Mouse (Mus musculus) macrophage (primary cell): ENCODE results near the gene Nup62. TPM values are rescaled to one million over a fixed set of nuclear protein-coding genes. Genes with fewer than 3 reads are reported as not detected.

ENCODE experiments used
- H3K27ac ChIP-seq: fragments of 350-480 bp; formaldehyde crosslinking; 2 replicates; pipeline ENCODE4 v1.9.0; 2021
- H3K36me3 ChIP-seq: fragments of 350-480 bp; formaldehyde crosslinking; 2 replicates; pipeline ENCODE4 v1.9.0; 2021; ENCODE audit errors: inconsistent target
- H3K4me3 ChIP-seq: fragments of 350-480 bp; formaldehyde crosslinking; 2 replicates; pipeline ENCODE4 v1.9.0; 2021; ENCODE audit errors: inconsistent target
- H3K79me2 ChIP-seq: fragments of 350-480 bp; formaldehyde crosslinking; 2 replicates; pipeline ENCODE4 v1.9.0; 2021; ENCODE audit errors: inconsistent target
- WGBS: methylation state at CpG from one replicate; pipeline ENCODE4 v1.1.7; 2026; ENCODE audit warnings: inconsistent platforms; ENCODE audit not compliant: missing documents; 5-methylcytosine and 5-hydroxymethylcytosine counted together
- polyA plus RNA-seq: library from polyadenylated mRNA; stranded (reverse); fragments of 250-400 nt; gene quantifications from 3 replicates; pipeline ENCODE4 v1.2.4, GENCODE M21; 2018; ENCODE audit warnings: inconsistent platforms

Nup62 gene
- polyA plus RNA-seq, 1 experiment from 2014 or later: 113 TPM

DNA sequence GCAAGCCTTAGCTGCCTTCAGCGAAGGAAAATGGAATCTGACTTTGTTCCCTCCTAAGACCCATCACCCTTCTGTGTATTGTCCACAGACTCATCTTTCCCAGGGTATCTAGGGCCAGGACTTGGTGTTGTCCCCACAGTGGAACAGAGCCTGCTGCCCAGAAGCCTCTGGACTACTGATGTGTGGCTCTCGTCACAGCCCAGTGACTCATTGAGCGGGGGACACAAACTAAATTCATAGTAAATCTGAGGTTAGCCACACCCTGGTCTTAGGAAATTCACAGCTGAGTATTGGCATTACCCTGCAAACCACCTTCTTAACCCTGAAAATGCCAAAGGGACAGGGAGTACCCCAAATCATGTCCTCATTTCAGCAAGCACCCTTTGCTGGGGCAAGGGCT lies 10.9 kb downstream of the Nup62 start:
- peaks cover 31% of the 10 kb centered on the region for H3K36me3 ChIP-seq
- H3K27ac ChIP-seq: no peak overlapping the region; the same call in 1 of the 2 replicates
- H3K79me2 ChIP-seq: peaks cover 100% of the 10 kb centered on the region
- H3K4me3 ChIP-seq: no peak overlapping the region
- WGBS: 54% methylated on average over 3 of the region's 3 CpGs

DNA sequence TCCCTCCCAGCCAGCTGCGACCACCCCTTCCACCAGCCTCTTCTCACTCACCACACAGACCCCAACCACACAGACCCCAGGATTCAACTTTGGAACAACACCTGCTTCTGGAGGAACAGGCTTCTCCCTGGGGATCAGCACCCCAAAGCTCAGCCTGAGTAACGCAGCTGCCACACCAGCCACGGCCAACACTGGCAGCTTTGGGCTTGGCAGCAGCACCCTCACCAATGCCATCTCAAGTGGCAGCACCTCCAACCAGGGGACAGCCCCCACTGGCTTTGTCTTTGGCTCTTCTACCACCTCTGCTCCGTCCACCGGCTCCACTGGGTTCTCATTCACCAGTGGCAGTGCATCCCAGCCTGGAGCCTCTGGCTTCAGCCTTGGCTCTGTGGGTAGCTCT lies 12.8 kb downstream of the Nup62 start:
- peaks cover 84% of the 10 kb centered on the region for H3K79me2 ChIP-seq
- H3K4me3 ChIP-seq: no peak overlapping the region
- H3K36me3 ChIP-seq: peaks cover 31% of the 10 kb centered on the region
- 96% methylated on average over 5 of the region's 5 CpGs for WGBS
- H3K27ac ChIP-seq: no peak overlapping the region

- Histone ChIP-seq H3K36me3 (peaks cover 31% of the 10 kb centered on the region), H3K79me2 (peaks cover 43% of the 10 kb centered on the region), H3K27ac (no peak overlapping the region), H3K4me3 (no peak overlapping the region)
- WGBS: 93% methylated on average over 3 of the region's 4 CpGs
These were observed 16.9 kb downstream of the Nup62 start for GRCm38 (mm10) chr7:44832763-44833162.

DNA sequence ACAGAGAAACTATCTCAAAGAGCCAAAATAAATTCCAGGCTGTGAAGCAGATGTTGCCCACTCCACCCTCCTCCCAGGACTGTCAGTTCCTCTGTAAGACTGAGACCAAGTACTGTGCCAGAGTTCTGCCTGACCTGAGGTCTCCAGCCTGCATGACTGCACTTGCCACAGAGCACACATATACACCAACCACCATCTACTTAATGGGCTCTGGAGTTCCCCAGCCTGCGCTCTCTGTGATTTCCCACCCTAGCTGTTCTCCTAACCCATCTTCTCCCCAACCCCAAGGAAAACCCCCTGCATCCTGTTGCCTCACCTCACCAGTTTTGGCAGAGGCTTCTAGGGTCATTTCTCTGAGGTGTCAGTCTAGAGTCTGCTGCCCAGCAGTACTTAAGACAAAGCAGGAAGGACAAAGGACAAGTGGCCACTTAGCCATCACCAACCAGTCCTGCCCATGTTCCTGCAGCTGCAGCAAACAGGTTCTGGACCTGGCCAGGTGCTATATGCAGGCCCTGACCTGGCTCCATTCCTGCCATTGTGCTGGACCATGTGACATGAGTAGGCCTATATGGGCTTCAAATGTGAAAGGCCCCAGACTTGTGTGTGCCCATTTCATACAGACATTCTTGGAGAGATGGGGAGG lies 19.6 kb downstream of the Nup62 start:
- H3K79me2 ChIP-seq: peaks cover 16% of the 10 kb centered on the region
- H3K27ac ChIP-seq: peak overlapping the region; percentile 41; the same call in 1 of the 2 replicates
- no peak overlapping the region for H3K4me3 ChIP-seq
- peaks cover 8% of the 10 kb centered on the region; the same call in 1 of the 2 replicates for H3K36me3 ChIP-seq
- WGBS: 80% methylated on average over 1 of the region's 1 CpGs

GRCm38 (mm10) chr7:44836016-44836404 lies 20.1 kb downstream of the Nup62 start:
- Histone ChIP-seq H3K36me3 (peaks cover 3% of the 10 kb centered on the region; the same call in 1 of the 2 replicates), H3K27ac (peak overlapping the region; percentile 41), H3K4me3 (no peak overlapping the region), H3K79me2 (peaks cover 11% of the 10 kb centered on the region)
- 47% methylated on average over 3 of the region's 3 CpGs for WGBS

DNA sequence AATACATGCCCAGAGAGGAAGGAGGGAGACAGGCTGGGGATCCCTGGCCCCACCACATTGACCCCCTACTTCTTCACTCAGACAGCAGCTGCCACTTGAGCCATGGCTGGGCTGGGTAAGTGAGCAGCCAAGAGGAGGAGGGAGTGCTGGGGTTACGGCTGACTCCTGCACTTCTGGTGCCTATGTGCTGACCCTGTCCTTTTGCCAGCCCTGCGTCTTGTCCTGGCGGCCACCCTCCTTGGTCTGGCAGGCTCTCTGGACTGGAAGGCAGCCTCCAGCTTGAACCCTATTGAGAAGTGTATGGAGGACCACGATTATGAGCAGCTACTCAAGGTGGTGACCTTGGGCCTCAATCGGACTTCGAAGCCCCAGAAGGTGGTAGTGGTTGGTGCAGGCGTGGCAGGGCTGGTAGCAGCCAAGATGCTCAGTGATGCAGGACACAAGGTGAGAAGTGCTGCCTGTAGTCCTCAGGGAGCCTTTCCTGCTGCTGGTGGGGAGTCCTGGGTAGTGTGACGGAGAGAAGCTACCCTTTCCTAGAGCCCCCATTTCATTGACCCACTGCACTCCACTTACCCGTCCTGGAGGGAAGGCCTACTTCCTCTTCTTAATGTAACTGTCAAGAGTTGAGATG lies 20.6 kb downstream of the Nup62 start:
- H3K4me3 ChIP-seq: no peak overlapping the region
- WGBS: 76% methylated on average over 9 of the region's 9 CpGs
- peaks cover 3% of the 10 kb centered on the region; the same call in 1 of the 2 replicates for H3K36me3 ChIP-seq
- peak overlapping the region; percentile 41 for H3K27ac ChIP-seq
- H3K79me2 ChIP-seq: peaks cover 5% of the 10 kb centered on the region

DNA sequence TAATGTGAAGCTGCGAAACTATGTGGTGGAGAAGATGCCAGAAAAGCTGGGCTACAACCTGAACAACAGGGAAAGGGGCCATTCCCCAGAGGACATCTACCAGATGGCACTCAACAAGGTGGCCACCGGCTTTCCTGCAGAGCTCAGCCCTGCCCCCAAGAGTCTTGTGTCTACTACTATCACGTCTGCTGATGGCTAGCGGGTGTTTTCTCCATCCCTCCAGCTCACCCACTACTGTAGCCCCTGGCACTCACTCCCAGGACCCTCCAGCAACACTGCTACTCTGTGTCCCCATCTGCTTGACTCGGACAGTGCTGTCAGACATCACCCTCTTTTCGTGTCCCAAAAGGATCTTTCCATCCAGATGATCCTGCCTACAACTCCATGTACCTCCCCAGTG lies 22.2 kb downstream of the Nup62 start:
- no peak overlapping the region for H3K27ac ChIP-seq
- WGBS: 99% methylated on average over 6 of the region's 6 CpGs
- peaks cover 19% of the 10 kb centered on the region for H3K36me3 ChIP-seq
- H3K79me2 ChIP-seq: no peaks in the 10 kb centered on the region; the same call in 1 of the 2 replicates
- H3K4me3 ChIP-seq: no peak overlapping the region

DNA sequence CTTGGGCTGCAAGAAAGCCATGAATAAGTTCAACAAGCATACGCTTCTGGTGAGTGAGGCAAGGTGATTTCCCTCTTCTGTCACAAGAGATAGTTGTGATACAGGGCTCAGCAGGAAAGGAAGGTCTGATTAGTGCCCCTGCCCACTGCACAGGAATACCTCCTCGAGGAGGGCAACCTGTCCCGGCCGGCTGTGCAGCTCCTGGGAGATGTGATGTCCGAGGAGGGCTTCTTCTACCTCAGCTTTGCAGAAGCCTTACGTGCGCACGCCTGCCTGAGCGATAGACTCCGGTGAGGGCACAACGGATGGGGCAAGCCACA lies 23.2 kb downstream of the Nup62 start:
- no peak overlapping the region for H3K27ac ChIP-seq

DNA sequence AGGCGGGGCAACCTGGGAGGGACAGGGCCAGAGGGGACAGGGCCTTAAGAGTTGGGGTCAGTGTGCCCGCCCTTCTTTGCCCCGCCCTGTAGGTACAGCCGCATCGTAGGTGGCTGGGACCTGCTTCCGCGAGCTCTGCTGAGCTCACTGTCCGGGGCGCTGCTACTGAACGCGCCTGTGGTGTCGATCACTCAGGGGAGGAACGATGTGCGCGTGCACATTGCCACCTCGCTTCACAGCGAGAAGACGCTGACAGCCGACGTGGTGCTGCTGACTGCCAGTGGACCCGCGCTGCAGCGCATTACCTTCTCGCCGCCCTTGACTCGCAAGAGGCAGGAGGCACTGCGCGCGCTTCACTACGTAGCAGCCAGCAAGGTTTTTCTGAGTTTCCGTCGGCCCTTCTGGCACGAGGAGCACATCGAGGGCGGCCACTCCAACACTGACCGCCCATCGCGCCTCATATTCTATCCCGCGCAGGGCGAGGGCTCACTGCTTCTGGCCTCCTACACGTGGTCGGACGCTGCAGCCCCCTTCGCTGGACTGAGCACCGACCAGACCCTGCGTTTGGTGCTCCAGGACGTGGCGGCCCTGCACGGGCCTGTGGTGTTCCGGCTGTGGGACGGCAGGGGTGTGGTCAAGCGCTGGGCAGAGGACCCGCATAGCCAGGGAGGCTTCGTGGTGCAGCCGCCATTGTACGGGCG lies 23.8 kb downstream of the Nup62 start:
- Histone ChIP-seq H3K4me3 (no peak overlapping the region), H3K27ac (no peak overlapping the region), H3K79me2 (no peaks in the 10 kb centered on the region), H3K36me3 (peaks cover 34% of the 10 kb centered on the region)
- 15% methylated on average over 55 of the region's 58 CpGs for WGBS

More for the DNA sequence above, 23.2 kb downstream of the Nup62 start:
- 45% methylated on average over 11 of the region's 11 CpGs for WGBS
- Histone ChIP-seq H3K4me3 (no peak overlapping the region), H3K36me3 (peaks cover 29% of the 10 kb centered on the region), H3K79me2 (no peaks in the 10 kb centered on the region; the same call in 1 of the 2 replicates)

GRCm38 (mm10) chr7:44840426-44840825 lies 24.5 kb downstream of the Nup62 start:
- H3K36me3 ChIP-seq: peaks cover 42% of the 10 kb centered on the region
- H3K79me2 ChIP-seq: no peaks in the 10 kb centered on the region
- WGBS: 23% methylated on average over 14 of the region's 14 CpGs
- no peak overlapping the region for H3K4me3 ChIP-seq
- H3K27ac ChIP-seq: no peak overlapping the region

DNA sequence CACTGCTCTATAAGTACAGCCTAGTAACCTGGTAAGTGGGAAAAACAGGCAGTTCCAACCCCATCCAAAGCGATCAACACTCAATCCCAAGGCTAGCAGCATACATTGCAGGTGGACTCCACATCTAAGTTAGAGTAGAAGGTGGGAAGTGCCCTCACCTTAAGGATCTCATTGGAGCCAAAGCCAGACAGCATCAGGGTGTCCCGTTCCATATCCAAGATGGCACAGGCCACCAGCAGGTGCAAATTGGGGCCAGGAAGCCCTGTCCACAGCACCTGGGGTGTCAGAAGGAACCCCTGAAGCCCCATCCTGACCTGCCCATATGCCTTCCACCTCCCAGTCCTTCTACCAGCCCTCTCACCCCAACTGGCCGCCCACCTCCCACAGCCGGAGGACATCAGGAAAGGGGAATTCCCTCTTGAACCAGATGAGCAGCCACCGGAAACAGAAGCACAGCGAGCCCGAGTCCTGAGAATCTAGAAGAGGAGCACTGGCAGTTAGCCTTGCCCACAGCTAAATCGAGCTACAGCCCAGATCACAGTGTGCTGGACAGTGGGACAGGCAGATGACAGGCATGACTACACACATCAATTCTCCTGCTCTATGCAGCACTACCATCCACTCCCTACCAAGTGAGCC lies 26.1 kb downstream of the Nup62 start:
- peaks cover 13% of the 10 kb centered on the region; the same call in 1 of the 2 replicates for H3K79me2 ChIP-seq
- no peak overlapping the region for H3K4me3 ChIP-seq
- 98% methylated on average over 8 of the region's 8 CpGs for WGBS
- H3K27ac ChIP-seq: no peak overlapping the region
- H3K36me3 ChIP-seq: peaks cover 56% of the 10 kb centered on the region

DNA sequence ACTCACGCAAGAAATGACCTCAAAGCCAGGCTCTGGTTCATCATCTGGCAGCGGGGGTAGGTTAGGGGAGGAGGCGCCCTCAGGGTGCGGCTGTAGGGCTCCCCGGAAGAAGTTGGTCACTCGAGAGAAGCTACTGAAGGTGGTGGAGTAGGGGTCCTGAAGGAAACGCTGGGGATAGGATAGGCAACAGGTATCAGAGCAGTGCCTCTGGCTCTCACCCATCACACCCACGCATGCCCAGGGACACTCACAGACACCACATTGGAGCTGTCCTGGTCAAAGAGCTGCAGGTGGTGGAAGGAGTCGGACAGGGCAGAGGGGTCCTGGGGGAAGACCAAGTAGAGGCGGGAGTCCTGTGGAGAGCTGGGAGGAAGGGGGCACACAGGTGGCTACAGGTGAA lies 29.1 kb downstream of the Nup62 start:
- peaks cover 56% of the 10 kb centered on the region for H3K36me3 ChIP-seq
- H3K79me2 ChIP-seq: peaks cover 27% of the 10 kb centered on the region
- H3K27ac ChIP-seq: no peak overlapping the region
- WGBS: 95% methylated on average over 10 of the region's 10 CpGs
- H3K4me3 ChIP-seq: no peak overlapping the region

DNA sequence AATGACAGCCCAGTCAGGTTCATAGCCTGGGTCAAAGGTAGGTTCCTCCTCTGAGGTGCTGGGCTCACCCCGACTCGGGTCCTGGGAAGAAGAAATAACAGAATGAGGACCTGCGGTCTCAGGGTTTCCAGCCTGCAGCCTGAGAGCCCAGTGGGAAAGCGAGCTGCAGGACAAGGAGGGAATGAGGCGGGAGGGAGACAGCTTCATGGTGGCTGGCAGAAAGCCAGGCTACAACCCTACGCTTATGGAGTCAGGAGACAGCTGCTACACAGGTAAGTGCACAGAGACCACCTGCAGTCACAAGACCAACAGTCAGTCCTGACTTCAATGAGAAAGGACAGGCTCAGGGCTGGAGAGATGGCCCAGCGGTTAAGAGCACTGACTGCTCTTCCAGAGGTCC lies 30.9 kb downstream of the Nup62 start:
- Histone ChIP-seq H3K36me3 (peaks cover 50% of the 10 kb centered on the region), H3K4me3 (no peak overlapping the region), H3K79me2 (peaks cover 43% of the 10 kb centered on the region), H3K27ac (no peak overlapping the region)
- WGBS: 93% methylated on average over 3 of the region's 7 CpGs

DNA sequence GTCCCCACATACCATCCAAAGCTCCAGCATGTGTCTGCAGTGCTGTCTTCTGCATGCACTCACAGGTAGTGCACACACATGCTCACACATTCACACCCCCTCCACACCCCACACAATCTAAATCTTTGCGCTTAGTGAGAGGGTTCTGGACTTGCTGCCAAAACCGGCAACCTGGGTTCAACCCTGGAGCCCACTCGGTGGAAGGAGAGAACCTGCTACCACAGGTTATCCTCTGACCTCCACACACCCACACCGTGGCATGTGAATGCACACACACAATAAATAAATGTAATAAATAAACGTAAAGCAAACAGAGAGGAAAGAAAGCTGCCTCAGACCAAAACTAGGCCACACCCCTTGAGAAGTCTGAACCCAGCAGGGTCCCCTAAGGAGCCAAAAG lies 31.9 kb downstream of the Nup62 start:
- 72% methylated on average over 5 of the region's 5 CpGs for WGBS
- H3K36me3 ChIP-seq: peaks cover 40% of the 10 kb centered on the region

More for the DNA sequence above, 31.9 kb downstream of the Nup62 start:
- Histone ChIP-seq H3K4me3 (peak overlapping the region; percentile 81), H3K79me2 (peaks cover 52% of the 10 kb centered on the region), H3K27ac (peak overlapping the region; percentile 99; the same call in 1 of the 2 replicates)
